Mouse (Mus musculus): Measurements from ENCODE around the gene Fibp. TPM values are rescaled to one million over a fixed set of nuclear protein-coding genes. Genes with fewer than 3 reads are reported as not detected.

Fibp gene
- total RNA-seq, 1 experiment from 2014 or later, result 104 TPM

DNA sequence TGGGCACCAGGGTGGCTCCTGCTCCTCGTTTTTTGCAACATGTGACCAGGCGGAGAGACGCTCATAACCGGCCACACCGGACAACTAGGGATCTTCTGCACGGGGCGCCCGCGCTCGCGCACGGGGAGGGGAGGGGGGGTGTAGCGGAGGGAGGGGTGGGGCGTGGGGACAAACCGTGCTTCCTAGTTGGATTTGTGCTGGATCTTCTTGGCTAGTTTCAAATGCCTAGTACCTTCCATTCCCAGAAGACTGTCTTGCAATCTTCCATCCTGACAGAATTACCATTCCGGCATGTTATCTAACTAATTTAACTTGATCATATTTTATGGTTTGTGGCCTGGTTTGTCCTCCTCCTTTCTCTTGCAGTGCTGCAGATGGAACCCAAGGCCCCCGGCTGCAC lies 43.3 kb downstream of the Fibp start, which contains the start of gene 1700020D05Rik:
TSS of gene 1700020D05Rik (minus strand) at position 101 of the 400 bp plus-strand sequence.
- no peak for ATAC-seq (replicated peaks; ENCODE audit: insufficient number of reproducible peaks, low FRiP score, low TSS enrichment, poor library complexity, severe bottlenecking)

- ATAC-seq (replicated peaks; ENCODE audit: insufficient number of reproducible peaks, low FRiP score, low TSS enrichment, poor library complexity, severe bottlenecking), result peak; percentile 95
These were observed 49.9 kb downstream of the Fibp start, which contains the start of gene Snx32 for GRCm38 (mm10) chr19:5510031-5511026. Gene Snx32 (minus strand): TSS chr19:5510538.

- no peak for ATAC-seq (replicated peaks; ENCODE audit: insufficient number of reproducible peaks, low FRiP score, low TSS enrichment, poor library complexity, severe bottlenecking)
These were observed 50.7 kb downstream of the Fibp start for GRCm38 (mm10) chr19:5511074-5511632.

DNA sequence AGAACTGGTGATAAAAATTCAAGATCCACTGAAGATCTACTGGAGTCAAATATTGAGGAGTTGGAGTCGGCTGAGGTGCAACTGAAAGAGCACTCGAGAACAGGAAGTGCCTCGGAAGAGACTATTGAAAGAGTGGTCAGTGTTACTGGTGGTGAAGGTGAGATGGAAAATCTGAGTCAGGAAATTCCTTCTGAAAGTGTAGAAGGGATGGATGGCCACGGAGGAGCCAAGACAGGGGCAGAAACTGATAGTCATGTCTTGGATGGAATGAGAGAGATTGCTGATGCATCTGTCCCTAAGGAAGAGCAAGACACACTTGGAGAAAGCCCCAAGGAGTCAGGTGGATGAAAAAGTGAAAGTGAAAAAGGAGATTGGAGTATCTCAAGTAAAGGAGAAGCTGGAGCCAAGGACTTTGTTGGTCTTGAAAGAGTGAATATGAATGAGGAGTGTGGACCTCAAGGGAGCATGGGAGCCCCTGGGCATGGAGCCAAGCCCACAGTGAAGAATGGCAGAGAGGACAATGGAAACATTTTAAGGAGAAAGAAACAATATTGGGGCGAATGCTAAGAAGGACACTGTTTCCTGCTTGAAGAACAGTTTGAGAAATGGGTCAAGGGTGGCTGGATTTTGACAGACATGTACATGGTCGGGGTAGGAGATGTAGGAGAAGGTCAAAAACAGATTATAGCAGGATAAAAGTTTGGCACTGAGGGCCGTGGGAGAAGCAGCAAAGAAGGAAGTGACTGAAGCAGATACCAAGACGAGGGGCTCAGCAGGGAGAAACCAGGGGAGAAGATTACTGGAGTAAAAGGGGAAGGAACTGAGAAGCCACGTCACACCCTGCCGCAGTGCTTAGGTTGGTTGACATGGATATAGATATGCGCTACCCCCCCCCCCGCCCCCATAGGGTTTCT lies 51.9 kb downstream of the Fibp start:
- ATAC-seq (replicated peaks; ENCODE audit: insufficient number of reproducible peaks, low FRiP score, low TSS enrichment, poor library complexity, severe bottlenecking), result peak; percentile 57

DNA sequence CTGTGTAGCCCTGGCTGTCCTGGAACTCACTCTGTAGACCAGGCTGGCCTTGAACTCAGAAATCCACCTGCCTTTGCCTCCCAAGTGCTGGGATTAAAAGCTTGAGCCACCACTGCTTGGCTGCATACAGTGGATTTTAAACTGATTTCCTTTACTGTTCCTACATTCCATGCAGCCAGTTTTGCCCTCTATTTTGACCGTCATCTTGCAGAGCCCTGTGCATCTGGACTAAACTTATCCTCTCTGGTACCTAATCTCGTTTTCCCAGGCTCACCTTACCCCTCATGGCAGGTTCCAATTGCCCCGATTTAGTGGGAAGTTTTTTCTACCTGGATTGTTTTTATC lies 52.6 kb downstream of the Fibp start:
- ATAC-seq (replicated peaks; ENCODE audit: insufficient number of reproducible peaks, low FRiP score, low TSS enrichment, poor library complexity, severe bottlenecking), result no peak

Other genes starting within 250 kb of the Fibp start
- gene Pacs1, start 187.5 kb upstream of the Fibp start, total RNA-seq (2017), result 11.1 to 32.0 TPM (median 19.2 TPM) in 3 replicates
- gene Sf3b2, start 165.2 kb upstream of the Fibp start, total RNA-seq (2017), result 229 to 250 TPM (median 247 TPM) in 3 replicates
- gene Gal3st3, start 162.3 kb upstream of the Fibp start, total RNA-seq (2017), result not detected in 3 replicates
- gene Catsper1, start 124.9 kb upstream of the Fibp start, total RNA-seq (2017), result not detected in 3 replicates
- gene Cst6, start 111.0 kb upstream of the Fibp start, total RNA-seq (2017), result 1.1 TPM in 1 of 3 replicates, not detected in the others
- gene Eif1ad, start 93.9 kb upstream of the Fibp start, total RNA-seq (2017), result 29.9 to 38.8 TPM (median 33.8 TPM) in 3 replicates
- gene Banf1, start 93.4 kb upstream of the Fibp start, total RNA-seq (2017), result 9.9 to 29.1 TPM (median 22.3 TPM) in 3 replicates
- 133 to 142 TPM (median 133 TPM) in 3 replicates for gene Sart1, start 71.9 kb upstream of the Fibp start, total RNA-seq (2017)
- gene Tsga10ip, start 58.1 kb upstream of the Fibp start, total RNA-seq (2017), result not detected in 3 replicates
- 111 to 135 TPM (median 121 TPM) in 3 replicates for gene Drap1, start 35.6 kb upstream of the Fibp start, total RNA-seq (2017)
- 10.6 to 20.5 TPM (median 14.0 TPM) in 3 replicates for gene AI837181, start 35.5 kb upstream of the Fibp start, total RNA-seq (2017)
- gene Fosl1, start 13.1 kb upstream of the Fibp start, total RNA-seq (2017), result 0.49 to 2.6 TPM (median 2.0 TPM) in 3 replicates
- 1.2 to 4.1 TPM (median 3.8 TPM) in 3 replicates for gene Ccdc85b, start 2.7 kb upstream of the Fibp start, total RNA-seq (2017)
- 113 to 416 TPM (median 150 TPM) in 3 replicates for gene Ctsw, start 7.9 kb downstream of the Fibp start, total RNA-seq (2017)
- gene Efemp2, start 13.3 kb downstream of the Fibp start, total RNA-seq (2017), result 2.0 to 5.9 TPM in 2 of 3 replicates, not detected in the other
- 8.7 to 20.2 TPM (median 11.6 TPM) in 3 replicates for gene Mus81, start 27.8 kb downstream of the Fibp start, total RNA-seq (2017)
- 931 to 1,266 TPM (median 1,127 TPM) in 3 replicates for gene Cfl1, start 29.8 kb downstream of the Fibp start, total RNA-seq (2017)
- gene 1700020D05Rik, start 43.2 kb downstream of the Fibp start, total RNA-seq (2017), result 0.29 TPM in 1 of 3 replicates, not detected in the others
- 2.4 to 6.9 TPM (median 4.7 TPM) in 3 replicates for gene Snx32, start 49.9 kb downstream of the Fibp start, total RNA-seq (2017)
- not detected in 3 replicates for gene Ovol1, start 100.0 kb downstream of the Fibp start, total RNA-seq (2017)
- 13.2 to 18.0 TPM (median 16.1 TPM) in 3 replicates for gene Ap5b1, start 107.4 kb downstream of the Fibp start, total RNA-seq (2017)
- gene Rnaseh2c, start 141.3 kb downstream of the Fibp start, total RNA-seq (2017), result 71.5 to 138 TPM (median 136 TPM) in 3 replicates
- 65.5 to 109 TPM (median 99.2 TPM) in 3 replicates for gene Kat5, start 149.6 kb downstream of the Fibp start, total RNA-seq (2017)
- 58.6 to 89.7 TPM (median 73.2 TPM) in 3 replicates for gene Rela, start 176.9 kb downstream of the Fibp start, total RNA-seq (2017)
- 83.5 to 149 TPM (median 83.8 TPM) in 3 replicates for gene Sipa1, start 203.1 kb downstream of the Fibp start, total RNA-seq (2017)
- 41.8 to 57.5 TPM (median 46.8 TPM) in 3 replicates for gene Map3k11, start 228.1 kb downstream of the Fibp start, total RNA-seq (2017)
- 13.3 to 41.9 TPM (median 22.3 TPM) in 3 replicates for gene Pcnx3, start 228.3 kb downstream of the Fibp start, total RNA-seq (2017)
- gene Kcnk7, start 243.8 kb downstream of the Fibp start, total RNA-seq (2017), result 1.3 TPM in 2 of 3 replicates, not detected in the other

Data from monocyte, adult 5-6 weeks (primary cell).